ENCODE assay signal across 13 mouse cellular contexts in the genomic region with DNA sequence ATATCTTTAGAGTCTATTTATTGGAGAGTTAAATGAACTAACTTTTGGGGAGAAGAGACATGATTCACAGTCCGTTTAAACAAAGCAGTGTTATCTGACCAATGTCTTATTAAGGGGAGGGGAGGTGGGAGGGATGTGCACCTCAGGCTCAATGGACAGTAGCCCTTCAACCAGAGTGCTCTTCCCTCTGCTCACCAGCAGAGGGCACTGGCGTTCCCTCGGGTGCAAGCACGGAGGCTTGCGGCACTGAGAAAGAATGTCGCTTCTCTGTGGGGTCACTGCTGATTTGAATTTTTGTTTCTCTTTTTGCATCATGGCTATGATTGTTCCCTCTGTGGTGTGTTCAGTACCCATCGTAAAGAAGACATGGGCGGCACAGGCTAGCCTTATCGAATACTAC.
DNase-seq lines count a peak whose midpoint lies in the region; ATAC-seq and TF ChIP-seq lines count a peak whose summit lies in the region.
"Had no signal": no experiment of that assay in that cellular context is flagged by ENCODE, and none has a peak within 500 bp of the region (broad histone marks: within the 10 kb centered on the region; RNA-seq: fewer than 3 reads in every experiment).

No protein-coding gene starts in this region.

- no peak overlapping the region for H3K4me3 ChIP-seq in left cerebral cortex, adult 2 months
- H3K4me3 ChIP-seq in forebrain, embryonic 15.5 days, result no peak overlapping the region
- H3K4me3 ChIP-seq: hindbrain, embryonic 12.5 days; megakaryocyte, embryonic 14.5 days had no signal

- DNase-seq in adrenal gland, postnatal 14 days, result peak; percentile 14
- DNase-seq in adrenal gland, adult 18-20 months (ENCODE audit: low spot score in 2 of 2), result no peak
- no peak for DNase-seq in left cerebral cortex, adult 2 months (ENCODE audit: extremely low spot score in 1 of 2, low spot score in 2 of 2)
- DNase-seq in left cerebral cortex, adult 9 months (ENCODE audit: low spot score in 2 of 2), result no peak
- DNase-seq in ES-CJ7 (ENCODE audit: low read depth, low spot score), result peak; percentile 58
- DNase-seq in induced T-regulatory cell, adult 2 months (ENCODE audit: low read depth), result peak; percentile 16
- DNase-seq in layer of hippocampus, adult 8-10 months (ENCODE audit: low spot score in 2 of 2), result no peak
- DNase-seq: adrenal gland, postnatal 10 days; cerebellum, adult 9-11 months; heart, adult 18-20 months had no signal

- no peak for ATAC-seq in forebrain, embryonic 15.5 days (replicated peaks)

- TF ChIP-seq CTCF in left cerebral cortex, adult 2 months (IDR thresholded peaks at IDR 0.05), result peak; percentile 55

- H3K27me3 ChIP-seq in forebrain, embryonic 15.5 days, result no peaks in the 10 kb centered on the region
- H3K27me3 ChIP-seq: hindbrain, embryonic 12.5 days; megakaryocyte, embryonic 14.5 days had no signal

- WGBS in forebrain, embryonic 15.5 days, result 91% methylated on average over 9 of the region's 9 CpGs

- intact Hi-C loops in left cerebral cortex, adult 2 months (cut with DNase I), result loop anchor here (2.0 kb wide), 1 partner anchor 106 kb away; no protein-coding TSS in a partner anchor

- no peak overlapping the region for H3K9ac ChIP-seq in forebrain, embryonic 15.5 days (replicated peaks)
- H3K9ac ChIP-seq: hindbrain, embryonic 12.5 days had no signal

- H3K9me3 ChIP-seq in forebrain, embryonic 15.5 days, result no peaks in the 10 kb centered on the region

- H3K36me3 ChIP-seq in forebrain, embryonic 15.5 days, result no peaks in the 10 kb centered on the region; the same call in 1 of the 2 replicates

- H3K4me1 ChIP-seq in forebrain, embryonic 15.5 days, result no peaks in the 10 kb centered on the region
- H3K4me1 ChIP-seq: hindbrain, embryonic 12.5 days; megakaryocyte, embryonic 14.5 days had no signal

- H3K27ac ChIP-seq in left cerebral cortex, adult 2 months, result no peak overlapping the region
- no peak overlapping the region for H3K27ac ChIP-seq in forebrain, embryonic 15.5 days (replicated peaks)
- H3K27ac ChIP-seq: hindbrain, embryonic 12.5 days had no signal

- H3K4me2 ChIP-seq in forebrain, embryonic 15.5 days (replicated peaks), result no peak overlapping the region
- H3K4me2 ChIP-seq: hindbrain, embryonic 12.5 days had no signal

Comparison
In these comparisons a context has a peak if more than half of its experiments do, and no peak if none do; other contexts are left out.
1. DNase-seq: peak in adrenal gland, postnatal 14 days (single experiment), ES-CJ7 (single experiment) and induced T-regulatory cell, adult 2 months (single experiment); none in adrenal gland, adult 18-20 months (0 of 2), left cerebral cortex, adult 2 months (0 of 2), left cerebral cortex, adult 9 months (0 of 2) and layer of hippocampus, adult 8-10 months (0 of 2).